Mouse (Mus musculus): ENCODE measurements around the gene Pigc. TPM values are rescaled to one million over a fixed set of nuclear protein-coding genes. Genes with fewer than 3 reads are reported as not detected.

Pigc gene
- total RNA-seq, 1 experiment: 6.4 TPM

- TF ChIP-seq ZC3H11A (IDR thresholded peaks at IDR 0.05; ENCODE audit: borderline replicate concordance, low read depth, low read length): no peak
- TF ChIP-seq CHD2 (IDR thresholded peaks at IDR 0.05; ENCODE audit: low read depth, low read length): no peak
- no peak for TF ChIP-seq HCFC1 (IDR thresholded peaks at IDR 0.05; ENCODE audit: borderline replicate concordance, insufficient read depth, low read length)
- TF ChIP-seq MAFK (IDR thresholded peaks at IDR 0.05; ENCODE audit: insufficient read depth, low read depth, low read length): no peak
- no peak for TF ChIP-seq ZNF384 (IDR thresholded peaks at IDR 0.05; ENCODE audit: low read depth, low read length)
- no peaks in the 10 kb centered on the region for H3K9me3 ChIP-seq (ENCODE audit: control insufficient read depth, insufficient read depth, low read depth, low read length)
- no peak overlapping the region for H3K4me3 ChIP-seq (ENCODE audit: insufficient read depth in 1 of 2, low read depth in 1 of 2, low read length in 2 of 2, poor library complexity in 1 of 2, severe bottlenecking in 1 of 2)
- no peaks in the 10 kb centered on the region for H3K36me3 ChIP-seq (ENCODE audit: control insufficient read depth, insufficient read depth, low read length, poor library complexity, severe bottlenecking)
- DNase-seq (ENCODE audit: low read depth, low spot score): no peak
- H3K27ac ChIP-seq (ENCODE audit: insufficient read depth, low read depth, low read length, poor library complexity, severe bottlenecking): no peak overlapping the region
- H3K4me1 ChIP-seq (ENCODE audit: control insufficient read depth in 2 of 2, insufficient read depth in 2 of 2, low read length in 2 of 2, poor library complexity in 1 of 2): no peaks in the 10 kb centered on the region
- in situ Hi-C loops (cut with MboI; ENCODE audit: low sequenced_read_pairs in 2 of 2, unreplicated experiment in 2 of 2): loop anchor here in 1 of 2 experiments (25.0 kb wide), 1 partner anchor 308 kb away; no protein-coding TSS in a partner anchor
- no peak overlapping the region for H3K9ac ChIP-seq (ENCODE audit: insufficient read depth, low read depth, low read length, poor library complexity, severe bottlenecking)
These were observed 34.9 kb downstream of the Pigc start for GRCm38 (mm10) chr1:162003729-162004517.

DNA sequence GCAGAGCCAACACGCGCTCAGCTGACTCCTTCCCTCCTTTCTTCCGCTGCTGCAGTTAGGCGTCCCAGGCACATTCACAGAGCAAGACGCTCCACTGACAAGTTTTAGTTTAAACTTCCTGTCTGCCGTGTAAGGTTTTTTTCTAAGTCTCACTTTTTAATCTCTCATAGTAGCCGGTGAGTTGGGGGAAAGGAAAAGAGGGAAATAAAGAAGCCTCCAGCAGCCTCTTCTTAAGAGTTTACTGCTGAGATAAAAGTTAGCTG, 35.5 kb downstream of the Pigc start:
- H3K27ac ChIP-seq (ENCODE audit: insufficient read depth, low read depth, low read length, poor library complexity, severe bottlenecking): no peak overlapping the region
- no peaks in the 10 kb centered on the region for H3K9me3 ChIP-seq (ENCODE audit: control insufficient read depth, insufficient read depth, low read depth, low read length)
- no peak for DNase-seq (ENCODE audit: low read depth, low spot score)
- TF ChIP-seq ZC3H11A (IDR thresholded peaks at IDR 0.05; ENCODE audit: borderline replicate concordance, low read depth, low read length) (no peak), HCFC1 (IDR thresholded peaks at IDR 0.05; ENCODE audit: borderline replicate concordance, insufficient read depth, low read length) (no peak), MAFK (IDR thresholded peaks at IDR 0.05; ENCODE audit: insufficient read depth, low read depth, low read length) (no peak), ZNF384 (IDR thresholded peaks at IDR 0.05; ENCODE audit: low read depth, low read length) (no peak), CHD2 (IDR thresholded peaks at IDR 0.05; ENCODE audit: low read depth, low read length) (no peak)
- H3K4me3 ChIP-seq (ENCODE audit: insufficient read depth in 1 of 2, low read depth in 1 of 2, low read length in 2 of 2, poor library complexity in 1 of 2, severe bottlenecking in 1 of 2): no peak overlapping the region
- H3K36me3 ChIP-seq (ENCODE audit: control insufficient read depth, insufficient read depth, low read length, poor library complexity, severe bottlenecking): no peaks in the 10 kb centered on the region
- in situ Hi-C loops (cut with MboI; ENCODE audit: low sequenced_read_pairs in 2 of 2, unreplicated experiment in 2 of 2): loop anchor here in 1 of 2 experiments (25.0 kb wide), 1 partner anchor 308 kb away; no protein-coding TSS in a partner anchor
- H3K4me1 ChIP-seq (ENCODE audit: control insufficient read depth in 2 of 2, insufficient read depth in 2 of 2, low read length in 2 of 2, poor library complexity in 1 of 2): no peaks in the 10 kb centered on the region
- no peak overlapping the region for H3K9ac ChIP-seq (ENCODE audit: insufficient read depth, low read depth, low read length, poor library complexity, severe bottlenecking)

DNA sequence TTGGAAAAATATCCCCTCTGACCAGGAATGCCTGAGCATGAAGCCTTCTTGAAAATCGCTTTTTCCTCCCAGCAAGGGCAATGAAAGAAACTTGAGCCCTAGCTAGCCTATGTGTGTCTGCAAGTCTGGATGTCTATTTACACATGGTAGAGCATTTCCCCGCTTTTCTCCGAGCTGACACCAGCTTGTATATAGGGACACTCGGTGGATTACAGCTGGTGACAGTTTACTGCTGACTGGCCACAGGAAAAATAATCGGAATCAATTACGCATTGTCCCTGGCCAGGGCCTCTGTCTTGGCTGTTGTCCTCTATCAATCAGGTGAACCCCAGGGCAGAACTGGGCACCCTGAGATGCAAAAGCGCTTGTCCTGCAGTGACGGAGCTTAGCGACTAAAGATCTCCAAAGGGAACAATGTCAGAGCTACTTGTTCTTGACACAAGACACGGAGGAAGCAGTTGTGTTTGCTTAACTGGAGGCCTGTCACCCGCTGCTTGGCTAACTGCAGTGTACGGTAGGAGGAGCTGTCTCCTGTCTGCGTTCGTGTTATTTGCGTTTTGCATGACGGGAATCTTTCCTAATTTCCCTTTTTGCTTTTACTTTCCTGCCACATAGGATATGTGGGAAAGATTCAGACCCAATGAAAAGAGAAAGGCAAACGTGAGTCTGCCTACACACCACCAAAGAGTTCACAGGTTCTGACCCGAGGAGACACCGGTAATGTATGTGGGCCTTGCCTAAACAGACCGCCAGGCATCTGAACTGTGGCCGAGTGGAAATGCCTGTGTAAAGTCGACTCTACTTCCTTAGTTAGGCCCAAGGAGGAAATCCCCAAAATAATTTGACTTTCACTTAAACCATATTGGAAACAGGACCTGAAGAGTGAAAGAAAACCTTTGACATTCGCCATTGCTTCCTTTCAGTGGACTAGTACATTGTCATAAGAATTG, 36.1 kb downstream of the Pigc start:
- no peak for TF ChIP-seq ZNF384 (IDR thresholded peaks at IDR 0.05; ENCODE audit: low read depth, low read length)
- TF ChIP-seq HCFC1 (IDR thresholded peaks at IDR 0.05; ENCODE audit: borderline replicate concordance, insufficient read depth, low read length): no peak
- TF ChIP-seq MAFK (IDR thresholded peaks at IDR 0.05; ENCODE audit: insufficient read depth, low read depth, low read length): no peak
- Histone ChIP-seq H3K4me1 (ENCODE audit: control insufficient read depth in 2 of 2, insufficient read depth in 2 of 2, low read length in 2 of 2, poor library complexity in 1 of 2) (no peaks in the 10 kb centered on the region), H3K9ac (ENCODE audit: insufficient read depth, low read depth, low read length, poor library complexity, severe bottlenecking) (no peak overlapping the region), H3K4me3 (ENCODE audit: insufficient read depth in 1 of 2, low read depth in 1 of 2, low read length in 2 of 2, poor library complexity in 1 of 2, severe bottlenecking in 1 of 2) (no peak overlapping the region), H3K9me3 (ENCODE audit: control insufficient read depth, insufficient read depth, low read depth, low read length) (no peaks in the 10 kb centered on the region), H3K36me3 (ENCODE audit: control insufficient read depth, insufficient read depth, low read length, poor library complexity, severe bottlenecking) (no peaks in the 10 kb centered on the region), H3K27ac (ENCODE audit: insufficient read depth, low read depth, low read length, poor library complexity, severe bottlenecking) (no peak overlapping the region)
- in situ Hi-C loops (cut with MboI; ENCODE audit: low sequenced_read_pairs in 2 of 2, unreplicated experiment in 2 of 2): loop anchor here in 1 of 2 experiments (25.0 kb wide), 1 partner anchor 307 kb away; no protein-coding TSS in a partner anchor
- no peak for DNase-seq (ENCODE audit: low read depth, low spot score)

GRCm38 (mm10) chr1:162006109-162006508, 37.1 kb downstream of the Pigc start:
- no peak for TF ChIP-seq ZNF384 (IDR thresholded peaks at IDR 0.05; ENCODE audit: low read depth, low read length)
- Histone ChIP-seq H3K4me1 (ENCODE audit: control insufficient read depth in 2 of 2, insufficient read depth in 2 of 2, low read length in 2 of 2, poor library complexity in 1 of 2) (no peaks in the 10 kb centered on the region), H3K36me3 (ENCODE audit: control insufficient read depth, insufficient read depth, low read length, poor library complexity, severe bottlenecking) (no peaks in the 10 kb centered on the region), H3K9me3 (ENCODE audit: control insufficient read depth, insufficient read depth, low read depth, low read length) (no peaks in the 10 kb centered on the region), H3K4me3 (ENCODE audit: insufficient read depth in 1 of 2, low read depth in 1 of 2, low read length in 2 of 2, poor library complexity in 1 of 2, severe bottlenecking in 1 of 2) (no peak overlapping the region), H3K27ac (ENCODE audit: insufficient read depth, low read depth, low read length, poor library complexity, severe bottlenecking) (no peak overlapping the region), H3K9ac (ENCODE audit: insufficient read depth, low read depth, low read length, poor library complexity, severe bottlenecking) (no peak overlapping the region)
- DNase-seq (ENCODE audit: low read depth, low spot score): no peak
- in situ Hi-C loops (cut with MboI; ENCODE audit: low sequenced_read_pairs in 2 of 2, unreplicated experiment in 2 of 2): loop anchor here in 1 of 2 experiments (25.0 kb wide), 1 partner anchor 306 kb away; no protein-coding TSS in a partner anchor

Data from ES-E14 (cell line).